Mouse (Mus musculus): Measurements from ENCODE around the gene Tenm3. TPM values are rescaled to one million over a fixed set of nuclear protein-coding genes. Genes with fewer than 3 reads are reported as not detected.

Gene Tenm3
- polyA plus RNA-seq, 1 experiment from 2014 or later: 18.2 TPM

DNA sequence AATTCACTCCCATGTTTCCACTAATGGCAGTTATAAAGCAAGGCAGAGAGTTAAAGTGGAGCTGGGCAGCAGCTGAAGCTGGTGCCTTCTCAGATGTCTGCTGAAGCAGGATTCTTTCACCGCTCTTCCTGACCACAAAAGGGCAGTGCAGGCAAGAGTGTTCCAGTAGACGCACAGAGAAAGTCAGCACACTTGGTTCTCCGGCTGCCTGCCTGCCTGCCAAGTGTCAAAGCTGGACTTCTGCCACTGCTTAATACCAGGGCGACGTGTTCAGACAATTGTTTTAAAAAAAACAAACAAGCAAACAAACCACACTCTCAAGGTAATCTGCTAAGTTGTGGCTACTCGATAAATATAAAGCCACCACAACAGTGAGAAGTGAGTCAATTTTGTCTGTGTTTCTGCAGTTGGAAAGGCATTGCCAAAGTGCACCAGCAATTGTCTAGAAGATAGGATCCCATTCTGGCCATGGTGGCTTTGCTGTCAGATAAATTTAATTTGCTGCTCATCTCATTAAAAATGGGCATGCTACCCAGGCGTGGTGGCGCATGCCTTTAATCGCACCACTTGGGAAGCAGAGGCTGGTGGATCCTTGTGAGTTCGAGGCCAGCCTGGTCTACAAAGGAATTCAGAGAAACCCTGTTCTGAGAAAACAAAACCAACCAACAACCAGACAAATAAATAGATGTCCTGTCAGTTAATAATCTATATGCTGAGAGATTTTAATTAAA lies 152.9 kb downstream of the Tenm3 start:
- Histone ChIP-seq H3K4me1 (ENCODE audit: control insufficient read depth, insufficient read depth, low read length) (peaks cover 9% of the 10 kb centered on the region), H3K9ac (ENCODE audit: low read depth, low read length) (no peak overlapping the region), H3K27me3 (ENCODE audit: control insufficient read depth, insufficient read depth, low read length) (no peaks in the 10 kb centered on the region), H3K36me3 (ENCODE audit: control insufficient read depth, insufficient read depth, low read length) (no peaks in the 10 kb centered on the region), H3K4me2 (no peak overlapping the region), H3K4me3 (ENCODE audit: low read depth, low read length) (no peak overlapping the region), H3K27ac (ENCODE audit: low read depth, low read length) (no peak overlapping the region), H3K9me3 (replicated peaks; ENCODE audit: control insufficient read depth, low read length) (no peaks in the 10 kb centered on the region)
- ATAC-seq (replicated peaks; ENCODE audit: insufficient number of reproducible peaks, low FRiP score, low TSS enrichment): no peak
- WGBS (ENCODE audit: insufficient replicate concordance): 74% methylated on average over 10 of the region's 10 CpGs

DNA sequence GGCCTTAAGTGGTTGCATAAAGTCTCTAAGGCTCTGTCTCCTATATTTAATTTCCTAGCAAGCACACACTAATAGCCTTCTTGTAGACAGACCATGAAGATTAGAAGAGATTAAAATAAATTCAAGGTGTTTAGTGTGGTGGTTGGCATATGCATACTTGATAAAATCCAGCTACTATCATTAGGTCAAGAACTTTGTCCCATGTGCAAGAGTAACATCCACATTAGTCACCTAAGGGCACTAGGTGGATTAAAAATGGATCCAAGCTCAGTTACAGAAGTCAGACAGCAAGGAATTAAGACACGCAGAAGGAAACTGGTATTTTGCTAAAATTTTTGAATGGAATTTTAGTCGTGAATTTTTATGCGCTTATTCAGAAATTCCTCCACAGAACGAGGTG lies 155.0 kb downstream of the Tenm3 start:
- H3K27ac ChIP-seq (ENCODE audit: low read depth, low read length): no peak overlapping the region
- no peak overlapping the region for H3K4me2 ChIP-seq
- ATAC-seq (replicated peaks; ENCODE audit: insufficient number of reproducible peaks, low FRiP score, low TSS enrichment): no peak
- no peaks in the 10 kb centered on the region for H3K27me3 ChIP-seq (ENCODE audit: control insufficient read depth, insufficient read depth, low read length)
- H3K36me3 ChIP-seq (ENCODE audit: control insufficient read depth, insufficient read depth, low read length): no peaks in the 10 kb centered on the region
- no peak overlapping the region for H3K4me3 ChIP-seq (ENCODE audit: low read depth, low read length)
- peaks cover 9% of the 10 kb centered on the region for H3K4me1 ChIP-seq (ENCODE audit: control insufficient read depth, insufficient read depth, low read length)
- no peaks in the 10 kb centered on the region for H3K9me3 ChIP-seq (replicated peaks; ENCODE audit: control insufficient read depth, low read length)
- WGBS (ENCODE audit: insufficient replicate concordance): 83% methylated on average over 4 of the region's 4 CpGs
- H3K9ac ChIP-seq (ENCODE audit: low read depth, low read length): no peak overlapping the region

DNA sequence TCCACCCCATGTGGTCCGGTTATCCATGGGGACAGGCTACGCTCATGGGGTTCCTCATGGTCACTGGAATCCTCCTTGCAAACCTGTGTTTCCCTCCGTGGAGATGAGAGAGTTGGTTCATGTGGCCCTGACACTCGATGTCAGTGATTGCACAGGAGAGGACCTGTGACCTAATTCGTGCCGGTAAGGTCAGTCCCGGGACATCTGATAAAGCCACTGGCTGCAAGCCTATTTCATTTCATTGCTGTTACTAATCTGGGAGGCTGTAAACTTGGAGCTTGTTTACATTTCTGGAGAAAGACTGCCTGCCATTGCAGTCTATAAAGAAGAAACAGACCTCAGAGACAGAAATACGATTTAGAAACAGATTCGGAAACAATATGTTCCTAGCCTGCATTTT lies 155.6 kb downstream of the Tenm3 start:
- Histone ChIP-seq H3K27ac (ENCODE audit: low read depth, low read length) (no peak overlapping the region), H3K4me1 (ENCODE audit: control insufficient read depth, insufficient read depth, low read length) (peaks cover 9% of the 10 kb centered on the region), H3K9ac (ENCODE audit: low read depth, low read length) (no peak overlapping the region), H3K4me3 (ENCODE audit: low read depth, low read length) (no peak overlapping the region), H3K27me3 (ENCODE audit: control insufficient read depth, insufficient read depth, low read length) (no peaks in the 10 kb centered on the region), H3K9me3 (replicated peaks; ENCODE audit: control insufficient read depth, low read length) (no peaks in the 10 kb centered on the region), H3K36me3 (ENCODE audit: control insufficient read depth, insufficient read depth, low read length) (no peaks in the 10 kb centered on the region), H3K4me2 (no peak overlapping the region)
- ATAC-seq (replicated peaks; ENCODE audit: insufficient number of reproducible peaks, low FRiP score, low TSS enrichment): no peak
- 50% methylated on average over 9 of the region's 9 CpGs for WGBS (ENCODE audit: insufficient replicate concordance)

DNA sequence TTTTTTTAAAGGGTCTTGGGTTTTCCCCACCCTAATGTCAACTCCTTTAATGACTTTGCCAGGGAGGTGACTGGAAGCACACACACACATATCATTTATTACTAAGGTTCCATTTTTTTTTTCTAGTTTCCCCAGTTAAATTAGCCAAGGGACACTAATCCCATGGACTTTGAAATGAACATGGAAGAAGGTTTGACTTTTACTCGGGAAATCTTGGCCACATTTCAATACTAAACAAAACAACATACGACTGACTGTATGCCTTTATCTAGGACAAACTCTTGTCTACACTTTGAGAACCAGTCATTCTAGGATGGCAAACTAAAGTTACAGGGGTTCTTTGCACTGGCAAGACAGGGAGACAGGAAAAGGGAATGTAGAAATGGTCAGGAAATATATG lies 170.3 kb downstream of the Tenm3 start:
- Histone ChIP-seq H3K27me3 (ENCODE audit: control insufficient read depth, insufficient read depth, low read length) (no peaks in the 10 kb centered on the region), H3K36me3 (ENCODE audit: control insufficient read depth, insufficient read depth, low read length) (no peaks in the 10 kb centered on the region), H3K9ac (ENCODE audit: low read depth, low read length) (no peak overlapping the region), H3K4me3 (ENCODE audit: low read depth, low read length) (no peak overlapping the region), H3K9me3 (replicated peaks; ENCODE audit: control insufficient read depth, low read length) (no peaks in the 10 kb centered on the region), H3K4me2 (no peak overlapping the region), H3K27ac (ENCODE audit: low read depth, low read length) (no peak overlapping the region), H3K4me1 (ENCODE audit: control insufficient read depth, insufficient read depth, low read length) (no peaks in the 10 kb centered on the region)
- WGBS (ENCODE audit: insufficient replicate concordance): 69% methylated on average over 2 of the region's 2 CpGs
- no peak for ATAC-seq (replicated peaks; ENCODE audit: insufficient number of reproducible peaks, low FRiP score, low TSS enrichment)

DNA sequence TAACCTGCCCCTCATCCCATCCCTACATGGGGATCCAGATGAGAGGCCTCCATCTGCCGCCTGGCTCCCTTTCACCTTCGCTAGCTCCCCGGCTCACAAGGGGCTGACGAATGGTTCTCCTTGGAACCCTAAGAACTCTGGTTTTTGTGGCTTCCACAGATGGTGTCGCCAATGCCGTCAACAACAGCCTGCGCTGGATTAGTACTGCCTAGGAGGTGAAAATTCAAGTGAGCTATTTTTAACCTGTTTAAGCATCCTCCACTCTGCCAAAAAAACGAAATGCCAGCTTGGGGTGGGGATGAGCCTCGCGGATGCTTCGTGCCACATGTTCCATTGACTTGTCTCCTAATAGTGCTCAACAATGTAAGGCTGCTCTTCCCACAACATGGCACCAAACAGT lies 171.3 kb downstream of the Tenm3 start:
- Histone ChIP-seq H3K36me3 (ENCODE audit: control insufficient read depth, insufficient read depth, low read length) (no peaks in the 10 kb centered on the region), H3K4me3 (ENCODE audit: low read depth, low read length) (no peak overlapping the region), H3K27me3 (ENCODE audit: control insufficient read depth, insufficient read depth, low read length) (no peaks in the 10 kb centered on the region), H3K4me1 (ENCODE audit: control insufficient read depth, insufficient read depth, low read length) (no peaks in the 10 kb centered on the region), H3K9ac (ENCODE audit: low read depth, low read length) (no peak overlapping the region), H3K27ac (ENCODE audit: low read depth, low read length) (no peak overlapping the region), H3K9me3 (replicated peaks; ENCODE audit: control insufficient read depth, low read length) (no peaks in the 10 kb centered on the region), H3K4me2 (no peak overlapping the region)
- no peak for ATAC-seq (replicated peaks; ENCODE audit: insufficient number of reproducible peaks, low FRiP score, low TSS enrichment)
- WGBS (ENCODE audit: insufficient replicate concordance): 88% methylated on average over 11 of the region's 11 CpGs

DNA sequence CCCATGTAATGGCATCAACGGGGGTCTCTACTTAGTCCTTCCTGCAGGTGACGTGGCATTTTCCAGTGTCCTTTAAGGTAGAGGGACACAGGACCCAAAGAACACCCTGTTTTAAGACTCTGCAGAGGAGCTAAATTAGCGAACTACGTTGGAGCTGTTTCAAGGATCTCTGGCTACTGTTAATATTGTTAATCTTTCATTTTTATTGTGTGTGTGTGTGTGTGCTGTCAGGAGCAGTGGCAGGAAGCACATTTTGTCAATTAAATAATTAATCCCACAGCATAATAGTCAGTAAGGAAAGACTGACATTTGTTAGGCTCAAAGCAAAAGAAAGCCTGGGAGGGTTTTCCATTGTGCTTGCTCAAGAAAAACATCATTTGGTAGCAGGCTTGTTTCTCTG lies 172.4 kb downstream of the Tenm3 start:
- 79% methylated on average over 4 of the region's 4 CpGs for WGBS (ENCODE audit: insufficient replicate concordance)
- Histone ChIP-seq H3K4me2 (no peak overlapping the region), H3K4me3 (ENCODE audit: low read depth, low read length) (no peak overlapping the region), H3K9ac (ENCODE audit: low read depth, low read length) (no peak overlapping the region), H3K4me1 (ENCODE audit: control insufficient read depth, insufficient read depth, low read length) (no peaks in the 10 kb centered on the region), H3K9me3 (replicated peaks; ENCODE audit: control insufficient read depth, low read length) (no peaks in the 10 kb centered on the region), H3K27ac (ENCODE audit: low read depth, low read length) (no peak overlapping the region), H3K27me3 (ENCODE audit: control insufficient read depth, insufficient read depth, low read length) (no peaks in the 10 kb centered on the region), H3K36me3 (ENCODE audit: control insufficient read depth, insufficient read depth, low read length) (no peaks in the 10 kb centered on the region)
- ATAC-seq (replicated peaks; ENCODE audit: insufficient number of reproducible peaks, low FRiP score, low TSS enrichment): no peak

DNA sequence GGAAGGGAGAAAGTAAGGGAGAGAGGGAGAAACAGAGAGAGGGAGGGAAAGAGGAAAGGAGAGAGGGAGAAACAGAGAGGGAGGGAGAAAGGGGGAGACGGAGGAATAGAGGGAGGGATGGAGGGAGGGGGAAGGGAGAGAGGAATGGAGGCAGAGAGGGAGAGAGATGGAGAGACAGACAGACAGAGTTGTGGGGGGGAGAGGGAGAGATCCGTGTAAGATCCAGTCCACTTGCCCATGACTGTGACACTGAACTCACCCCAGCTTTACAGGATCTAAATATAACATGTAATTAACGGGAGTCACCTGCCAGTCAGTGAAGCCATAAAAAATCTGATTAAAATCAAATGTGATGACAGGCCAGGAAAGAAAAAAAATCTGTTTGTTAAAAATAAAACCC lies 172.9 kb downstream of the Tenm3 start:
- H3K27ac ChIP-seq (ENCODE audit: low read depth, low read length): no peak overlapping the region
- no peaks in the 10 kb centered on the region for H3K9me3 ChIP-seq (replicated peaks; ENCODE audit: control insufficient read depth, low read length)
- no peak for ATAC-seq (replicated peaks; ENCODE audit: insufficient number of reproducible peaks, low FRiP score, low TSS enrichment)
- 42% methylated on average over 3 of the region's 3 CpGs for WGBS (ENCODE audit: insufficient replicate concordance)
- H3K36me3 ChIP-seq (ENCODE audit: control insufficient read depth, insufficient read depth, low read length): no peaks in the 10 kb centered on the region
- H3K4me1 ChIP-seq (ENCODE audit: control insufficient read depth, insufficient read depth, low read length): no peaks in the 10 kb centered on the region
- H3K4me2 ChIP-seq: no peak overlapping the region
- no peak overlapping the region for H3K9ac ChIP-seq (ENCODE audit: low read depth, low read length)
- no peak overlapping the region for H3K4me3 ChIP-seq (ENCODE audit: low read depth, low read length)
- no peaks in the 10 kb centered on the region for H3K27me3 ChIP-seq (ENCODE audit: control insufficient read depth, insufficient read depth, low read length)

DNA sequence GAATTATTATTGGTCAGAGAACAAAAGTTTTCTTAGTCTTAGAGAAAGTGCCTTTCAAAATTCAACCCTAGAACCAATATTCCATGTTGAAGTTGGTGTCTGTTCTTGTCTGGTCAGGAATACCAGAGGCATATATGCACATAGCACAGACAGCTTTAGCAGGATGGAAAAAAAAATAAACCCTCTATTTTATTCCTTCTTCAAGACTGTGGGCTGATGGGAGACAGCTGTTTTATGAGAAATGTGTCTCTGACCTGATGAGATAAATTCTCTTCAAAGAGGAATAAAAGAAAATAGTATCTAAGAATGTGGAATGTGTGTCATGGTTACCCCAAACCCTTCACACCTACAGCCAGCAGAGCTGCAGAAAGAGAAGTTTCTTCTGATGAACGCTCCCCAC lies 173.4 kb downstream of the Tenm3 start:
- Histone ChIP-seq H3K27ac (ENCODE audit: low read depth, low read length) (no peak overlapping the region), H3K4me1 (ENCODE audit: control insufficient read depth, insufficient read depth, low read length) (no peaks in the 10 kb centered on the region), H3K27me3 (ENCODE audit: control insufficient read depth, insufficient read depth, low read length) (no peaks in the 10 kb centered on the region), H3K36me3 (ENCODE audit: control insufficient read depth, insufficient read depth, low read length) (no peaks in the 10 kb centered on the region), H3K4me2 (no peak overlapping the region), H3K4me3 (ENCODE audit: low read depth, low read length) (no peak overlapping the region), H3K9me3 (replicated peaks; ENCODE audit: control insufficient read depth, low read length) (no peaks in the 10 kb centered on the region), H3K9ac (ENCODE audit: low read depth, low read length) (no peak overlapping the region)
- no peak for ATAC-seq (replicated peaks; ENCODE audit: insufficient number of reproducible peaks, low FRiP score, low TSS enrichment)
- WGBS (ENCODE audit: insufficient replicate concordance): 52% methylated on average over 1 of the region's 1 CpGs

DNA sequence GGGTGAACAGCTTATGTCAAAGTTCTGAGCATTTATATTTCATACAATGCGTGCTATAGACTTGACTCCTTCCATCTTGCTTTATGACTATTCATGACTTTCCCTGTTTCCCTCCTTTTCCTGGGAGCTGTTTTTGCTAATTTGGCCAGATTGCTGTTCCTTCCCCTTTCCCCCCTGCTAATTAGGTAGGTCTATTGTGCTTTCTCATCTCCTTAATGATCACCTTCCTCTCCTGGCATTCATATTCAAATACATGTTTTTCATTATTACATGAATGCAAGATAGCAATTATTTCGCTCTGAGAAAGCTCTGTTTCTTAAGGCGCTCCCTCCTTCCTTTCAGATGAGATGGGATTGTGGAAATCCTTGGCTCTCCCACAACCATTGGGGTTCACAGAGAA lies 178.6 kb downstream of the Tenm3 start:
- no peaks in the 10 kb centered on the region for H3K9me3 ChIP-seq (replicated peaks; ENCODE audit: control insufficient read depth, low read length)
- H3K4me3 ChIP-seq (ENCODE audit: low read depth, low read length): no peak overlapping the region
- no peak overlapping the region for H3K4me2 ChIP-seq
- 88% methylated on average over 3 of the region's 3 CpGs for WGBS (ENCODE audit: insufficient replicate concordance)
- no peaks in the 10 kb centered on the region for H3K36me3 ChIP-seq (ENCODE audit: control insufficient read depth, insufficient read depth, low read length)
- no peak for ATAC-seq (replicated peaks; ENCODE audit: insufficient number of reproducible peaks, low FRiP score, low TSS enrichment)
- no peak overlapping the region for H3K27ac ChIP-seq (ENCODE audit: low read depth, low read length)
- no peaks in the 10 kb centered on the region for H3K4me1 ChIP-seq (ENCODE audit: control insufficient read depth, insufficient read depth, low read length)
- H3K27me3 ChIP-seq (ENCODE audit: control insufficient read depth, insufficient read depth, low read length): no peaks in the 10 kb centered on the region
- H3K9ac ChIP-seq (ENCODE audit: low read depth, low read length): no peak overlapping the region

All from heart, embryonic 11.5 days (tissue).